Mouse (Mus musculus): ENCODE data around the gene Mcfd2.

Gene Mcfd2

DNA sequence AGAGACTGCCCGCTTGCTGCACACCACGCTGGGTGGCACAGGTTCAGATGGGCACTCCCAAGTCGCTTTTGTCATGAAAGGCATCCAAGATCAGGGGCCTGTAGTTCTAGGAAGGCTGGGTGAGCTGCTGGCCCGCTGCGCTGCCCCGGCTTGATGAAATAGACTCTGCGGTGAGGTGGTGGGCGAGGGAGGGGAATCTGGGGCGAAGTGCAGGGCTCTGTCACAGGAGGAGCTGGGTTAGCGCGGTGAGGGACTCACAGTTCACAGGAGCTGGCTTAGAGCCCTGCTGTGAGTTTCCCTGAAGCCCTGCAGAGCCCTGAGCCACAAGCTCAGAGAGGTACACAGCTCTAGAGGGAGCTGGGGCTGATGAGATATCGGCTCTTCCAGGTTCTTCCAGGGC is 22.4 kb upstream of the Mcfd2 start:
- DNase-seq (ENCODE audit: low spot score in 2 of 2) = no peak

DNA sequence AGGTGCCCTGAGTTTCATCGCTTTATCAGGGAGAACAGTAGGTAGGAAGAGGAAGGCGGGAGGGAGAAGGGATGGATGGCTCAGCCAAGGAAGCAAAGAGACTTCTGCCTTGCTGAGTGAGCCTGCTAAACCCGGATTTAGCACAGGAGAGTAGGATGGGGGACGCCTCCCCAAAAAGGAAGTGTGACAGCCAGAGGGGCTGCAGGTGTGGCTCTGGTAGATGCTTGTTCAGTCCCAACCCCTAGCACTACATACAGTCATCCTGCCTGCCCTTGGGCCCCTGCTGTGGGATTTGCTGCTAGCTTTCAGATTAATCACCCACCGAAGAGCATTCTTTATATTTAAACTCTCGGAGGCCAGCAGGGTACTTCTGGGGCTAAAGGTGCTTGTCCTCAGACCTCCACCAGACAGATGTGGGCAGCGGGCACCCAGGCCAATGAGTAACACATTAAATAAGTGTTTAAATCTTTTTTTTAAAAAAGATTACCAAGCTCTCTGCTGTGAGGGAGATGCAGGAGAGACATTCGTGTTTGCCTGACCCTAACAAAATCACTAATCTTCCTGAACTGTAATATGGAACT is 21.6 kb upstream of the Mcfd2 start:
- DNase-seq (ENCODE audit: low spot score in 2 of 2) = no peak

DNA sequence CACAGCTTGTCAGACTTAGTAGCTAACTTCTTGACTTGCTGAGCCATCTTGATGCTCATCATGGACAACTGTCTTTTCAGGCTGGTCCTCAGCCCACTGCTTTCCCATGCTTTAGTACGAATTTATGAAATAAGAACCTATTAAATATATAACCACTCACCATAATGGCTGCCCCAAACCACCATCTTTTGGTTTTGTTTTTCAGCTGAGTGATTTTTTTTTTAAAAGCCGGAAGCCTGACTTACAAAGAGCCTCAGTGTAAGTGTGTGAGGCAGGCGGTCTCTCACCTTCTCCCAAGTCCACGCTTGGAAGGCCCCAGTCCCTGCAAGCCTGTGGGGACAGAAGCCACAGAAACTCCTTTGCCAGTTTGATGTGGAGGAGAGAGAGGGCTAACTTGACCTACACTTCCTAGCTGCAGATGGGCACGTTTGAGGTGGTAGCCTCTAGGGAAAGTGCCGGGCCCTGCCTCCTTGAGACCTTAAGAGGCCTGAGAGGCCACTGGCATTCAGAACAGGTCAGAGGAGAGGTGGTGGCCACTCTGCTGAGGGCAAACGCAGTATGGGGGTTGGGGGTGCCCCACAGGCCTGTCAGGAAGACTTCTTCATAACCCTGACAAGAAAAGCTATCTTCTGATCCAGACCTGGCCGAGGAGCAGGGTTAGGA is 20.9 kb upstream of the Mcfd2 start:
- no peak for DNase-seq (ENCODE audit: low spot score in 2 of 2)

DNA sequence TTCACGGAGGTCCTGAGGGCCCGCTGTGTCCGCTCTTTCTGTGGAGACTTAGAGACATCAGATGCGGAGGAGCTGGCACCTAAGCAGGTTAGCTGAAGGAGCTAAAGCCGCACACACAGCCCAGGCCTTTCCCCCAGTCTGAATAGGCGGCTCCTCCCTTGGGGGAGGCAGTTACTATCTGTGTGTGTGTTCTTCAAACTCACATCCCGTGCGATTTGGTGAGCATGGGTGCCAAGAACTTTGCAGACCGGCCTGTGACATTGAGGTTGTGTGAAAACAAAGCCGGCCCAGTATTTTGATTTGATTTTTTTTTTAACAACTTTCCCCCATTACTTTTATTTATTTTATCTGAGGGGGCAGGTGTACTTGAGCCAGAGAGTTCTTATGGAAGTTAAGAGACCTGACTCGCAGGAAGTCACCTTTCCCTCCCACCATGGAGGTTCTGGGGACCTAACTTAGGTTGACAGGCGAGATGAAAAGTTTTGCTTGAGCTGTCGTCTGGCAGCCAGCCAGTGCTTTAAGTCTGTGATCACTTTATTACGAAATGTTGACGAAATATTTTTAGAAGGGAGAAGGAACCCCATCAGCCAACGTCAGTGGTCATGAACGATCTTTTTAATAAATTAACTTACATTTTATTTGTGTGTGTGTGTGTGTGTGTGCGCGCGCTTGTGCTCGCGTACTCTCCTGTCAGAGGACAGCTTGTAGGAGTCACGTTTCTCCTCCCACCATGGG is 20.2 kb upstream of the Mcfd2 start:
- DNase-seq (ENCODE audit: low spot score in 2 of 2) = no peak

DNA sequence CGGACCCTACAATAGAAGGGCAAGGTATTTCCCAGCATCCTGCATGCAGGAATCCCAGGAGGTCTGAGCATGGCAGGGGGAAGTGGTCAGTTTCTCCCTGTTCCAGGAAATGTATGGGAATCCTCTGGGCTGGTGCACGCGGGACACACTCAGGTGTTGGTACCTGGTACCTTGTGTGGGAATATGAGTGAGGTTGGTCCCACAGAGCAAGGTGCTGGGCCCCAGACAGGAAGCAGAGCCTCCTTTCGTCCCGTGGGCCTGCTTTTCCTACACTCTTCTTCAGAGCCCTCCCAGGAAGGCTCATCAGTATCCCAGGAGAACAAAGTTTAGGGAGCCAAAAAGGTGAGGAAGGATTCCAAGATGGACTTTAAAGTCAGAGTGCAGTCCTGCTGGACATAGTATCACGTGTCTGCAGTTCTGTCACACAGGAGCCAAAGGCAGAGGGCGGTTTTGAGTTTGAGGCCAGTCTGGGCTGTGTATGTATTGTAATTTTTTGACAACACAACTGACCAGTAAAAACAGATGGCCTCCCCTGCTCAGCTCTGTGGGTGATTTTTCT is 18.8 kb upstream of the Mcfd2 start:
- no peak for DNase-seq (ENCODE audit: low spot score in 2 of 2)

DNA sequence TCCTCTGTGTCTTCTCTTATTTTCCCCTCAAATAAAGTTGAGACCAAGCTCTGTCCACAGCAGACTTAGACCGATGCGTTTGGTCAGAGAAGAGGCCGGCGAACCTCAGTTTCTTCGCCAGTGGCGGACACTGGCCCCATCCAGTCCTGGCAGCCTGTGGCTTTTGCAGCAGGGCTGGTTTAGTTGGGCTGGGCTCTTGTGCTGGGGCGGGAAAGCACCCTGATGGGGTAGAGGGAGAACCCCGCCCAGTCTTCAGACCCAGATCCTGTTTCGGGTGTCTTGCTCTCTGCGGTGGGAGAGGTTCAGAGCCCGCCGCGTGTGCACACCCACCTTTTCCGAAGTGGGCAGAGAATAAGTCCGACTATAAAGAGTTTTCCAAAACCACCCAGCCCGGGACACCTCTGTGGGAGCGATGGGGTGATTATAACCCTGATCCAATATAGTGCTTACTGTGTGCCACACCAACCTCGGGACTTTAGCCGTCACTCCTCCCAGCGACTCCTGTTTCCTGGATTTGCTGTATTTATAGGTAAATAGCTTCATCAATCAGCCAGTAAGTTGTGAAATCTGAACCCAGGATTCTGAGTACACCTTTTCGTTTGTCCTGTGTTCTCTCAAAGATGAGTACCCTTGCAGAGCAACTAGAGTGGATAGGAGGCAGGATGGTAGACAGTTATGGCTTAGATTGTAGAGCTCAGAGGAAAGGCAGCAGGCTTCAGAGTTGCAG is 18.2 kb upstream of the Mcfd2 start:
- DNase-seq (ENCODE audit: low spot score in 2 of 2) = peak; percentile 67 to 82

DNA sequence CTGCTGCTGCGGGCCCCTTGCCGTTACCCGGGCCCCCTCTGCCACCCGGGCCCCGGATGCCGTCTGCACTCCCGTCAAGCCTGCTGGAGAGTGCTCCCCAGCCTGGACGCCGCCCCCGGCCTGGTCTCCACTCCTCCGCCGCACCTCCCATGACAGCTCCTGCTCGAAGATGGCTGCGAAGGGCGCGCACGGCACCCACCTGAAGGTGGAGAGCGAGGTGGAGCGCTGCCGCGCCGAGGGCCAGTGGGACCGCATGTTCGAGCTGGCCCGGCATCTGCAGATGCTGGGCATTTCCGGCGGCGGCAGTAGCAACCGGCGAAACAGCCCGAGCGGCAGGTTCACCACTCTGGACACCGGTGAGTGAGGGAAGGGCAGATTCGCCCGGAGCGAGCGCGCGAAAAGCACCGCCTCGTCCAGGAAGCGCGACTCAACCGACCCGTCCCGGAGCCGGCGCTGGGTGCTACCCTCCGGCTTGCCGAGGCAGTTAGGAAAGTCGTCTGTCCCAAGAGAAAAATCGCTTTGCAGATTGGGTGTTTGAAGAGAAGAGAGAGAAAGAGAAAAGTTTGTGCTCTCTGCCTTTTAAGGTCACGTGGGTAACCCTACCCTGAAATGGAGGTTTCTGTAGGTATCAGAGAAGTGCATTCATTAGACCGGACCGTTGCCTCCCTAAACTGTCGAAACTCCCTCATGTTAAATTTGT is 17.5 kb upstream of the Mcfd2 start:
- peak; percentile 69 to 88 for DNase-seq (ENCODE audit: low spot score in 2 of 2)

DNA sequence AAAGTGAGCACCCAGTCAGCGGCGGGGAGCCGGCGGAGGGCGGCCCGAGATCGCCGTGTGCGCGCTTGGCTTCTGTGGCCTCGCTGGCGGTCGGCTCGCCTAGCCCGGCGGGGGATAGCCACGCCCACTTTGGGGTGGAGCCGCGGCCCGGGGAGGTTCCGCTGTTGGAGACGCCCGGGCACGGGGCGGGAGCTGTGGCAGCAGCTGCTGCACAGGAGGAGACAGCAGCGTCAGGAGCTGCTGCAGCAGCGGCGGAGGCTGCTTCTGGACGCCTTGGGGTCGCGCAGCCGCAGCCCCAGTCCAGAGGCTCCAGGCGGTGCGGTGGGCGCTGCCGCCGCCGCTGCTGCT is 16.9 kb upstream of the Mcfd2 start, which contains the start of gene Ttc7:
Ttc7 (plus strand) TSS at position 181 of the 348 bp plus-strand sequence.
- DNase-seq (ENCODE audit: low spot score in 2 of 2) = peak; percentile 100

DNA sequence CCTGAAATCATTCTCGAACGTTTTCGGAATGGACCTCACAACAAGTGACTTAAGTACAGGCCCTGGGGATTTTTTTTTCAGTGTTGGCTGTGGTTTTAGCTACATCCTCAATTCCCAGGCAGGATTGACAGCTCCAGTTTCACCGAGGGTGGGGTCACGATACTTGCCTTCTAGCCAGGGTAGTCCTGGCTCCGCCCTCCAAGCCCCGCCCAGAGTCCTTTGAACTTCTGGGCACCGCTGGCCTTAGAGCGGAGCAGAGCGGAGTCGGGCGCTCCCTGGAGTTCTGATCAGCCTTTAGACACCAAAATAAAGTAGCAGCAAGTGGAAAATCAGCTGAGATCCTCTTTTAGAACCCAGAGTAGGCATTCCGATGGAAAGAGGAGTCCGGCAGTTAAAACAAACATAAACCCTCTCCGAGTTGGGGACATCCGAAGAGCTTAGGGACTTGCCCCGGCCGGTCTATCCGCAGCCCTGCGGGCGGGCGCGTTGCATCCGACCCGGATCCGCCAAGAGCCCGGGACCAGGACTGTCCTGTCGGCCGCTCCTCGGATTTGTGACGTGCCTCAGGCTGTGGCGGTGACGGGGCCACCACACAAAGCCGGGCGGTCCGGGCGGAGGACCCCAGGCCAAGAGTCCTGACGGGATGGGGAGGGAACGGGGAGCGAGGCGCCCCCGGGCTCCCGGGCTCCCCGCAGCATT is 16.4 kb upstream of the Mcfd2 start:
- DNase-seq (ENCODE audit: low spot score in 2 of 2) = peak; percentile 93

DNA sequence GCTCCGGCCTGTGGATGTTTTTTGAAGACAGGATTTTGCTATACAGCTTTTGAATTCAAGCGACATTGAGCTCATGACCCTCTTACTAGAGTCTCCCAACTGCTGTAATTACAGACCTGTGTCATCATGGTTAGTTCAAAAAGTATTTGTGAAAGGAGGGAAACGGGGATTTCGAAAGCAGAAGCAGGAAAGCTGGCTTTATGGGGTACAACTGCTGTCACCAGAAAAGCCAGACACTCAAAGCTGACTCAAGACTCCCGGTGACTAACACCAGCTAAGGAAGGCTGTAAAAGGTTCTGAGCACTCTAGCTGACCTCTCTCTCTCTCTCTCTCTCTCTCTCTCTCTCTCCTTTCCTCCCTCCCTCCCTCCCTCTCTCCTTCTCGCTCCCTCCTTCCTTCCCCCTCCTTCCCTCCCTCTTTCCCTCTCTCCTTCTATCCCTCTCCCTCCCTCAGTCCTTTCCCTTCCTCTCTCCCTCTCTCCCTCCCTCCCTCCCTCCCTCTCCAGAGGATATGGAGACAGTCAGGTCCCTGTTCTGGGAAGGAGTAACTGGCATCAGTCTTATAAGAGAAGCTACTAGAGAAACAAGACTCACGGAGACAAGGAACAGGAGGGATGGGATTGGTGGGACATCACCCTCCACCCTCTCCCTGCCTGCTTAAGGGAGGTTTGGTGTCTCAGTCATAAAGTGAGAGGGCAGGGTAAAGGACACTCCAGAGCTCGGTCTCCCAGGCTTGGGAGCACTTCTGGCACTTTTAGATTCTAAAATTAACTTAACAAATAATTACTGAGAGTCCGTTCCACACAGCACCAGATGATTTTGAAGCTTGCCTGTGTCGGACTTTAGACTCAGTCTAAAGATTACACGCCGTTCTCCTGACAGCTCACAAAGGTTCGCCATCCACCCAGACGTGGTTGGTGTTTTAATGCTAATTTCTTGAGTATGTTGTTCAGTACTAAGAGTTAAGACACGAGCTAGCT is 9.9 kb upstream of the Mcfd2 start:
- DNase-seq (ENCODE audit: low spot score in 2 of 2) = no peak

DNA sequence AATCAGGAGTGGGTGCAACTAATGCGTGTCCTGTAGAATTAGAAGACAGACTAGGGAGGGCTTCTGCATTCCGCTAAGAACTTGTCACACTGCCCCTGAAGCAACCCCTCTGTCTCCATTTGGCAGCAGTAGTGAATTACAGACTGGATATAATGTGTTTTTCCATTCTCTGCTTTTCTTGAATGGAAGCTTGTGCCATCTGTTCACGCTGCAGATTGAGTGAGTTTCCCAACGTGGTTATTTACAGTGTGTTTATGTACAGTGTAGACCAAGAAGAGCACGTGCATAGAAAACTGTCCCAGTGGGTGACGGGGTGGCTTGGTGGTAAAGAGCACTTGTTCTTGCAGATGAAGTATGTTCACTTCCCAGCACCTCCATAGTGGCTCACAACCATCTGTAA is 3.7 kb upstream of the Mcfd2 start:
- no peak for DNase-seq (ENCODE audit: low spot score in 2 of 2)

DNA sequence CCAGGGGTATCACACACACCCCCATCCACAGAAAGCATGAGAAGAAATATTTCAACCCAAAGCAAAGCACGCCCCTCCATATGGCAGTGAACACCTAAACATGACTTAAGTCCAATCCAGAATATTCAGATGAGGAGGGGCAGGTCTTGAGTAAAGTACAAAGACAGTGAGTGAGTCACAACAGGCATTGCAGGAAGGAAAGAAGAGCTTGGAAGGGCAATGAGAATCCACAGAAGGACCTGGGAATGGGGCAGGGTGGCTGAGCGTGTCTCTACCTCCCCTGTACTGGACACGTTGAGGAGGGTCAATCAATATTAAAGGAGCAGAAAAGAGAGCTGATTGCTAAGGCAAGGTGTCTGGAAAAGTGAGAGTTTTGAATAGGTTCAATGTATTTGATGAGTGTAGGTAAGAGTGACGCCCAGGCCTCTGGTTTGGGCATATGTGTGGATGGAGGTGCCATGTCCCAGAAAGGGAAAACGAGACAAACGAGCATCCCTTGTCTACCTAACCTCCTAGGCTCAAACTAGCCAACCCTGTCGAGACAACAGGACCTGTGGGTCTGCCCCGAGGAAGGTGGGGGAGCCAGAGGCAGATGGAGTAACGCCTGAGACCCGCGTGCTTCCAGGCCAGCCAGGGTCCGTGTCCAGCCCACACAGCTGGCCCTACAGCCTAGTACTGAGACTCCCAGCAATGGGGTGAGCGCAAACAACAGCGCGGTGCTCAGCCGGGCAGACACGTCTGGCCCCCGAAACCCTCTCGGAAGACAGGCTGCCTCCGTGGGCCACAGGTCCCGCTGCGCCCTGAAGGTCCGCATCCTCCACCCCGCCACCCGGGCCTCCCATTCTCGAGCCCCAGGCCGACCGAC is 576 bp downstream of the Mcfd2 start:
- DNase-seq (ENCODE audit: low spot score in 2 of 2) = no peak

DNA sequence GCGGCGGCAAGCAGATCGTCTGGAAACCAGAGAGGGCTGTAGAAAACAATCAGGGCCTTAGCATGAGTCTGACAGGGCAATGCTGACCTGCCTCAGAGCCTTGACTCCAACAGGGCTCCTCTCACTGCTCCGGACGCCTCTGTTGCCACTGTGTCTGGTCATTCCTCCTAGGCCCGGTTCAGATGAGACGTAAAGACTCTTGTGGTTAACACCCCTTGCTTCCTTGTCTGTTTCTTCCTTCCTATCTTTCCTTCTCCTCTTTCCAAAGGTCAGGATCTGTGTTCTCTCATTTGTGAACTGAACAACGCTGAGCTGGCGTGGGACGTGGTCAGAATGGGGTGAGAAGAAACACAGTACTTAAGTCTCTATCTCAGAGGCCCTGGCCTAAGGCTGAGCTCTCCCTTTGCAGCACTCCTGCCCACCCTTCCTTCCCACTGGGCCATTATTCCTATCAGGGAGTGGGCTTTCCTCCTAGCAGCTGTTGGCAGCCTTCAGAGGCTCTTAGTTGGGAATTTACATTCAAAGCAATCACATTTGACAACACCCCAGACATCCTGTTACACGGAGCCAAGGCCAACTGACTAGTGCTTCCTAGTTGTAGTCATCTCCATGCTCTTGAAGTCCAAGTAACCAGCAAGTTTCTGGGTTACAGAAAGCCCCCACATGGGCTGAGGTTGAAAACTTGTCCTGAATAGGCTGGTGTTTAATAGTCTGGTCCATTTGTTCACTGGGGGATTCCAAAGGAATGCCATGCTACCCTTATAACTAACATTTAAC is 1.5 kb downstream of the Mcfd2 start:
- DNase-seq (ENCODE audit: low spot score in 2 of 2) = no peak

DNA sequence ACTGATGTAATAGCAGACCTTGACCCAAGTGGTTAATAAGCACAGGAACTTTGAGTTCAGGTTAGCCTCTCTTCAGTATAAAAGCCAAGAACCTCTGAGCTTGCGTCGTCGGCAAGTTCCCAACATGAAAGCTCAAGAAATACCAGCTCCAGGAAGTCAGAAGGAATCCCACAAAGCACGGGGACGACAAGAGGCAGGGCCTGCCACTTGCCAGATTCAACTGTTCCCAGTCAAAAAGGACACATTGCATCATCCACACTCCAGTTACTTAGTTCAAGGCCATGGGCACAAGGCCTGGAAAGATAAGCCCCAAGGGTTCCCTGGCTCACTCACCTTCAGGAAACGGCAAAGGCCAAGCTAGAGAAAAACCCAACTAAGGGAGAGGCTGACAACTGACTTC is 2.3 kb downstream of the Mcfd2 start:
- no peak for DNase-seq (ENCODE audit: low spot score in 2 of 2)

DNA sequence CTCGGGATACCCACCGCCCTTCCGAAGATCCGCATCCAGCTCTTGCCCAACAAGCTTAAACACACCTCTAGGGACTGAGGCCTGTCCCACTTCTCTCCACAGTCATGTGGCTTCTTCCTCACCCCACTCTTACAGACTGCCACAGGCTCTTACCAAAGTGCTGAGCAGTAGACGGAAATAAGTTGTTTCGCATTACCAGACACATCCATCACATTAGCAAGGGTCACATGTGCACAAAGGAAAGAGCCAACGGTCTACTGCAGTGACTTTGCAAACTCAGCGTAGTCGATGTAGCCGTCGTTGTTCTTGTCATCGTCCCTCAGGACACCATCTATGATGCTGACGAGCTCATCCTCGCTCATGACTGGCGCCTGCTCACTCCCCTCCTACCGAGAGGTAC is 10.1 kb downstream of the Mcfd2 start:
- no peak for DNase-seq (ENCODE audit: low spot score in 2 of 2)

DNA sequence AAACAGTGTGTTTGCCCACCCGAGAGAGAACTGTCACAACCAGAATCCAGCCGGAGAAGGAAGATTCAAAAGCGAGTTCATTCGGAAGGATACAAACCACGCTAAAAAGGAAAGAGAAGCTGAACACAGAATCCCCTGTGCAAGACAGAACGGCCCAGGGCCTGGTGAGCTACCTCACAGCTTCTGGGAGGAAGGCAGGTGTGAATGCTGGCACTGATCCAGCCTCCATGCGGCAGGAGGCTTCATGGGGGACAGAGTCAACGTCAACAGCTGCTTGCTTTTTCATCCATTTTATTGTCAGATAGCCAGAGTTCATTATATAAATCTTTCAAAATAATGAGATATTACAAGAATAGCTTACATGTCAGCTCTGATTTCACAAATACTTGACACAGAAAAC is 11.4 kb downstream of the Mcfd2 start:
- DNase-seq (ENCODE audit: low spot score in 2 of 2) = no peak

DNA sequence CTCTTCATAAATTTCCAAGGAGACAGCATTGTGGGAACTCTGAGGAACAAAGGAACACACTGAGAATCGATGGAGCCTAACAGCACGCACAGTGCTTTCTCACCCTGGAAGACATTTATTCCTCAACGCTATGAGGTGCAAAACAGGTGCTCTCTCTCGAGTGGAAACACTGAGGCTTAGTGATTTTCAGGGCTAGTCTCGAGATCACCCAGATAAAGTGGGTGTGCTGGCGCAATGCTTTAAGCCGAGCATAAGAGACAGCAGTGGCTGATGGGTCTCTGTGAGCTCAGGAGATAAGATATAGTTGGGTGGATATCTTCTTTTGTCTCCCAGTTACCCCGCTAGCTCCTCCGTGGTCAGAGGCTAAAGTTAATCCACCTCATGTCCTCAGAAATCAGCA is 19.6 kb downstream of the Mcfd2 start:
- DNase-seq (ENCODE audit: low spot score in 2 of 2) = no peak

DNA sequence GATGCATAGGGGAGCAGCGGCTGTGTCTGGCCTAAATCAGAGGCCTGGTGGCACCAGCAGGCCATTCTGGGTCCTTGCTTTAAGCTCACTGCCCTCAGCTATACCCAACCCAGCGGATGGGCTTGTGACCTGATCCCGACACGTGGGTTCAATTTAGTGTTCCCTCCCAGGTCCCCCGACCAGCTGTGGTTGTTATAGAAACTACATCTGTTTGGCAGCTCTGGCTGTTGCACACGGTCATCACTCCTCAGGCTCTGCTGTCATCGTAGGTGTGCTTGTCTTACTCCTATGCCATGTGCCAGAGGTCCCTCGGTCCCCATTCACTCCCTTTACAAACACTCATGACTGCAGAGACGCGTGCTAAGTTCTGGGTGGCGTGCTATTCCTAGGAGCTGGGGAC is 27.9 kb downstream of the Mcfd2 start:
- no peak for DNase-seq (ENCODE audit: low spot score in 2 of 2)
